Mouse (Mus musculus) limb, embryonic 14.5 days (tissue): Measurements from ENCODE around the gene Iqgap1. TPM values are rescaled to one million over a fixed set of nuclear protein-coding genes. Genes with fewer than 3 reads are reported as not detected.

ENCODE experiments used
- ATAC-seq: fragments of 200-750 bp; cut with Nextera tagmentation; 2 replicates; pipeline ENCODE4 v1.8.0; 2017; ENCODE audit warnings: low read depth, moderate number of reproducible peaks, moderate TSS enrichment; ENCODE audit not compliant: low FRiP score
- DNase-seq: peaks from one replicate; pipeline ENCODE4 v3.0.0-alpha.2; 2015; ENCODE audit warnings: low spot score
- H3K27ac ChIP-seq: fragments of 300-500 bp; sonication (generic); replicated peaks from 2 replicates; pipeline ENCODE4 v1.5.1; 2014; ENCODE audit warnings: low read depth, mild to moderate bottlenecking, low read length, moderate library complexity, mixed read lengths
- H3K27me3 ChIP-seq: fragments of 300-500 bp; sonication (generic); 2 replicates; pipeline ENCODE4 v1.6.1; 2014; ENCODE audit warnings: low read length, mixed read lengths; ENCODE audit not compliant: control insufficient read depth, insufficient read depth
- H3K36me3 ChIP-seq: fragments of 300-500 bp; sonication (generic); 2 replicates; pipeline ENCODE4 v1.6.1; 2014; ENCODE audit warnings: mild to moderate bottlenecking, low read length, moderate library complexity, mixed read lengths; ENCODE audit not compliant: control insufficient read depth, insufficient read depth
- H3K4me1 ChIP-seq: fragments of 300-500 bp; sonication (generic); 2 replicates; pipeline ENCODE4 v1.6.1; 2014; ENCODE audit warnings: antibody characterized with exemption, low read length, mixed read lengths; ENCODE audit not compliant: control insufficient read depth, insufficient read depth
- H3K4me2 ChIP-seq: fragments of 300-500 bp; sonication (generic); replicated peaks from 2 replicates; pipeline ENCODE4 v1.6.1; 2014; ENCODE audit warnings: low read depth, mild to moderate bottlenecking, low read length, moderate library complexity; ENCODE audit not compliant: severe bottlenecking
- H3K4me3 ChIP-seq: fragments of 300-500 bp; sonication (generic); replicated peaks from 2 replicates; pipeline ENCODE4 v1.5.1; 2014; ENCODE audit warnings: low read length
- H3K9ac ChIP-seq: fragments of 300-500 bp; sonication (generic); 2 replicates; pipeline ENCODE4 v1.6.1; 2014; ENCODE audit warnings: mild to moderate bottlenecking, low read depth, low read length, moderate library complexity; ENCODE audit not compliant: severe bottlenecking
- H3K9me3 ChIP-seq: fragments of 300-500 bp; sonication (generic); 2 replicates; pipeline ENCODE4 v1.6.1; 2016; ENCODE audit warnings: low read length; ENCODE audit not compliant: control insufficient read depth
- POLR2A ChIP-seq: fragments of 200-500 bp; IDR thresholded peaks from 2 replicates; pipeline ENCODE4 v1.8.0; 2012; ENCODE audit warnings: inconsistent platforms, mild to moderate bottlenecking, moderate library complexity, borderline replicate concordance; ENCODE audit not compliant: insufficient read depth, insufficient read length; ENCODE audit errors: extremely low read depth
- WGBS: fragments of 180-500 bp; shearing (Covaris S2); extraction: QIAGEN DNeasy Blood & Tissue Kit; methylation state at CpG from one replicate; pipeline ENCODE4 v1.1.7; 2014; 5-methylcytosine and 5-hydroxymethylcytosine counted together
- polyA plus RNA-seq, 2 experiments: library from polyadenylated mRNA; depleted of rRNA in 1 of 2; stranded (reverse) in 1 of 2; unstranded in 1 of 2; fragments of >200 nt; fragmentation: Nextera tagmentation in 1 of 2; extraction: Ambion mirVana in 1 of 2; gene quantifications; 2 replicates each; pipeline versions ENCODE4 v1.2.1 to v1.2.3; 2012 to 2014

Iqgap1 gene
- polyA plus RNA-seq, 2 experiments, result 43.9 to 93.2 TPM

DNA sequence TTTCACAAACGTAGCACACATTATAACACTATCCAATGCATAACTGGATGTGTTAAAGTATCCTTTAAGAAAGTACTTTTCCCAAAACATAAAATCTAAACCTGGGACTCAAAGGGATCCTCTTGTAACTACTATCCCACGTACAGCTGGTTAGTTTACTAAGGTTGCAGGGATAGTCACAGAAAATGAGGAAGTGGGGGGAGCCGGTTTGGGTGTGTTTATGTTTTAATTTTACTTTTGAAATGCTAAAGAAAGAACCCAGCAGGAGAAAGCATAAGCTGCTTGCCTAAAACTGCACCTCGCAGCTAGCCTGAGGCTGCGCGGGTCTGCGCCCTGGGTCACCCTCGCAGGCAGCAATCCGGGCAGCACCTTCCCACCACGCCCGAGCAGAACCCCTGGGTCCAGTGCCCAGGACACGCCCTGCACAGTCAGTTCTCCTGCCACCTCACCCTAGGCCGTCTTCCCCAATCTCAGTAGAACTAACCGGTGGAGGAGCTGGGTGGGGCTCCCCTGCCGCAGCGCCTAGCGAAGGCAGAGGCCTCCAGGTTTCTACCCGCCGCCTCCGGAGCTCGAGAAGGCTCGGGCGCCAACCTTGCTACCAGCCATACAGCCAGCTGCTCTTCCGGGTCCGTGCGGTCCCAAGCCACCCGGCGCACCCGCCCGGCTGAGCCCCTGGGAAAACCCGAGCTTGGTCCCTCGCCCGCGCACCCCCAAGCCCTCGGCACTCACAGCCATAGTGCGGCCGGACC, 23.2 kb downstream of the Iqgap1 start:
- ATAC-seq (peak; percentile 72), DNase-seq (peak; percentile 43)
- Histone ChIP-seq H3K4me1 (peaks cover 11% of the 10 kb centered on the region), H3K27me3 (no peaks in the 10 kb centered on the region), H3K9ac (peak overlapping the region; percentile 78), H3K9me3 (no peaks in the 10 kb centered on the region), H3K36me3 (peaks cover 20% of the 10 kb centered on the region), H3K4me2 (peak overlapping the region; percentile 81), H3K27ac (peak overlapping the region; percentile 79), H3K4me3 (peak overlapping the region; percentile 94)
- no peak for TF ChIP-seq POLR2A
- WGBS, result 1% methylated on average over 37 of the region's 37 CpGs

GRCm38 (mm10) chr7:80799307-80799706, 26.5 kb downstream of the Iqgap1 start:
- H3K36me3 ChIP-seq, result peaks cover 31% of the 10 kb centered on the region
- H3K4me2 ChIP-seq, result no peak overlapping the region
- TF ChIP-seq POLR2A, result no peak
- H3K27ac ChIP-seq, result no peak overlapping the region
- H3K9me3 ChIP-seq, result no peaks in the 10 kb centered on the region
- H3K27me3 ChIP-seq, result no peaks in the 10 kb centered on the region
- no peak for ATAC-seq
- H3K9ac ChIP-seq, result no peak overlapping the region
- DNase-seq, result no peak
- peaks cover 11% of the 10 kb centered on the region for H3K4me1 ChIP-seq
- H3K4me3 ChIP-seq, result no peak overlapping the region
- 86% methylated on average over 5 of the region's 5 CpGs for WGBS

GRCm38 (mm10) chr7:80796805-80797567, 28.8 kb downstream of the Iqgap1 start:
- WGBS, result 70% methylated on average over 15 of the region's 15 CpGs
- no peak for ATAC-seq
- H3K4me2 ChIP-seq, result no peak overlapping the region
- no peak overlapping the region for H3K4me3 ChIP-seq
- H3K4me1 ChIP-seq, result peaks cover 5% of the 10 kb centered on the region
- H3K27me3 ChIP-seq, result no peaks in the 10 kb centered on the region
- TF ChIP-seq POLR2A, result no peak
- no peak for DNase-seq
- no peak overlapping the region for H3K9ac ChIP-seq
- H3K9me3 ChIP-seq, result no peaks in the 10 kb centered on the region
- H3K27ac ChIP-seq, result no peak overlapping the region; the same call in 1 of the 2 replicates
- peaks cover 31% of the 10 kb centered on the region for H3K36me3 ChIP-seq

- Histone ChIP-seq H3K27ac (peak overlapping the region; percentile 2; the same call in 1 of the 2 replicates), H3K4me2 (no peak overlapping the region), H3K4me3 (no peak overlapping the region), H3K9me3 (no peaks in the 10 kb centered on the region), H3K27me3 (no peaks in the 10 kb centered on the region), H3K4me1 (no peaks in the 10 kb centered on the region), H3K36me3 (peaks cover 31% of the 10 kb centered on the region), H3K9ac (no peak overlapping the region)
- DNase-seq, result no peak
- ATAC-seq, result no peak
- no peak for TF ChIP-seq POLR2A
- WGBS, result 73% methylated on average over 6 of the region's 6 CpGs
Measured at GRCm38 (mm10) chr7:80796258-80796657, 29.5 kb downstream of the Iqgap1 start.

- no peak overlapping the region for H3K9ac ChIP-seq
- ATAC-seq, result no peak
Measured at GRCm38 (mm10) chr7:80789534-80789933, 36.2 kb downstream of the Iqgap1 start.

More at GRCm38 (mm10) chr7:80789534-80789933, 36.2 kb downstream of the Iqgap1 start:
- 64% methylated on average over 5 of the region's 5 CpGs for WGBS
- Histone ChIP-seq H3K27ac (no peak overlapping the region), H3K4me1 (peaks cover 13% of the 10 kb centered on the region; the same call in 1 of the 2 replicates), H3K36me3 (no peaks in the 10 kb centered on the region), H3K9me3 (no peaks in the 10 kb centered on the region), H3K4me3 (no peak overlapping the region), H3K27me3 (no peaks in the 10 kb centered on the region), H3K4me2 (no peak overlapping the region)
- DNase-seq, result no peak
- TF ChIP-seq POLR2A, result no peak
